Mouse (Mus musculus) MEL (cell line): ENCODE measurements around the gene Sccpdh. TPM values are rescaled to one million over a fixed set of nuclear protein-coding genes. Genes with fewer than 3 reads are reported as not detected.

ENCODE experiments used
- DNase-seq: peaks from one replicate; pipeline ENCODE4 v3.0.0; 2011; ENCODE audit warnings: low read depth, low spot score
- H3K27ac ChIP-seq: 2 replicates; pipeline ENCODE4 v1.5.1; 2012; ENCODE audit warnings: low read depth, mild to moderate bottlenecking, control low read depth, low read length, moderate library complexity; ENCODE audit not compliant: control insufficient read depth
- H3K27me3 ChIP-seq, 2 experiments: fragments of 150-350 bp in 1 of 2; sonication (generic) in 1 of 2; 2 replicates each; pipeline ENCODE4 v1.6.1; 2012; ENCODE audit warnings: low read length in 2 of 2, mild to moderate bottlenecking in 2 of 2, improper control_type of control experiment in 1 of 2, moderate library complexity in 1 of 2; ENCODE audit not compliant: insufficient read depth in 2 of 2, control insufficient read depth in 1 of 2
- H3K36me3 ChIP-seq, 2 experiments: 2 replicates each; pipeline ENCODE4 v1.6.1; 2012 to 2014; ENCODE audit warnings: low read length in 2 of 2, improper control_type of control experiment in 1 of 2, inconsistent platforms in 1 of 2, mild to moderate bottlenecking in 1 of 2; ENCODE audit not compliant: insufficient read depth in 2 of 2, control insufficient read depth in 1 of 2
- H3K4me1 ChIP-seq, 2 experiments: fragments of 150-350 bp in 1 of 2; sonication (generic) in 1 of 2; 2 replicates each; pipeline ENCODE4 v1.6.1; 2012; ENCODE audit warnings: low read length in 2 of 2, improper control_type of control experiment in 1 of 2, mild to moderate bottlenecking in 1 of 2; ENCODE audit not compliant: insufficient read depth in 2 of 2, control insufficient read depth in 1 of 2
- H3K4me3 ChIP-seq, 2 experiments: fragments of 150-350 bp in 1 of 2; sonication (generic) in 1 of 2; 2 replicates each; pipeline ENCODE4 v1.5.1; 2012; ENCODE audit warnings: low read depth in 2 of 2, low read length in 2 of 2, mild to moderate bottlenecking in 2 of 2, moderate library complexity in 2 of 2, control low read depth in 1 of 2, improper control_type of control experiment in 1 of 2; ENCODE audit not compliant: control insufficient read depth in 1 of 2, insufficient read depth in 1 of 2
- H3K79me2 ChIP-seq: 2 replicates; pipeline ENCODE4 v1.6.1; 2012; ENCODE audit warnings: mild to moderate bottlenecking, low read length, moderate library complexity; ENCODE audit not compliant: control insufficient read depth, poor library complexity, insufficient read depth
- H3K9ac ChIP-seq: 2 replicates; pipeline ENCODE4 v1.6.1; 2012; ENCODE audit warnings: low read depth, mild to moderate bottlenecking, control low read depth, low read length, moderate library complexity; ENCODE audit not compliant: control insufficient read depth, poor library complexity, severe bottlenecking
- H3K9me3 ChIP-seq: fragments of 150-350 bp; sonication (generic); replicated peaks from 2 replicates; pipeline ENCODE4 v1.6.1; 2012; ENCODE audit warnings: mild to moderate bottlenecking, low read length, improper control_type of control experiment, moderate library complexity; ENCODE audit not compliant: insufficient read depth
- CHD2 ChIP-seq: IDR thresholded peaks from 2 replicates; pipeline ENCODE4 v1.6.1; 2011; ENCODE audit warnings: low read length, improper control_type of control experiment
- CTCF ChIP-seq, 3 experiments: IDR thresholded peaks in 2 of 3; conservative IDR thresholded peaks in 1 of 3; 2 replicates each; pipeline ENCODE4 v1.5.1; 2011 to 2012; ENCODE audit warnings: low read length in 3 of 3, low read depth in 2 of 3, mild to moderate bottlenecking in 2 of 3, improper control_type of control experiment in 1 of 3, inconsistent platforms in 1 of 3, mixed read lengths in 1 of 3, moderate library complexity in 1 of 3; ENCODE audit not compliant: control insufficient read depth in 1 of 3, insufficient read depth in 1 of 3, poor library complexity in 1 of 3, severe bottlenecking in 1 of 3
- EP300 ChIP-seq, 2 experiments: IDR thresholded peaks; 2 replicates each; pipeline ENCODE4 v1.6.1; 2011; ENCODE audit warnings: improper control_type of control experiment in 2 of 2, low read length in 2 of 2, low read depth in 1 of 2, mild to moderate bottlenecking in 1 of 2
- ETS1 ChIP-seq: IDR thresholded peaks from 2 replicates; pipeline ENCODE4 v1.6.1; 2012; ENCODE audit warnings: low read depth, mild to moderate bottlenecking, inconsistent platforms, low read length, improper control_type of control experiment, moderate library complexity
- GATA1 ChIP-seq: IDR thresholded peaks from 2 replicates; pipeline ENCODE4 v1.6.1; 2011; ENCODE audit warnings: low read depth, low read length, improper control_type of control experiment
- HCFC1 ChIP-seq: IDR thresholded peaks from 2 replicates; pipeline ENCODE4 v1.6.1; 2012; ENCODE audit warnings: low read depth, mild to moderate bottlenecking, inconsistent platforms, low read length, improper control_type of control experiment, moderate library complexity
- KAT2A ChIP-seq: conservative IDR thresholded peaks from 2 replicates; pipeline ENCODE4 v1.6.1; 2012; ENCODE audit warnings: low read depth, low read length, improper control_type of control experiment, inconsistent platforms
- MAFK ChIP-seq: IDR thresholded peaks from 2 replicates; pipeline ENCODE4 v1.6.1; 2011; ENCODE audit warnings: low read depth, mild to moderate bottlenecking, low read length, improper control_type of control experiment, borderline replicate concordance
- MAX ChIP-seq: IDR thresholded peaks from 2 replicates; pipeline ENCODE4 v1.6.1; 2011; ENCODE audit warnings: low read length, improper control_type of control experiment
- MAZ ChIP-seq: IDR thresholded peaks from 2 replicates; pipeline ENCODE4 v1.6.1; 2012; ENCODE audit warnings: low read depth, mild to moderate bottlenecking, inconsistent platforms, low read length, improper control_type of control experiment
- MEF2A ChIP-seq: IDR thresholded peaks from 2 replicates; pipeline ENCODE4 v1.6.1; 2014; ENCODE audit warnings: low read depth, mild to moderate bottlenecking, inconsistent platforms, low read length, improper control_type of control experiment; ENCODE audit not compliant: poor library complexity, insufficient replicate concordance, severe bottlenecking; ENCODE audit errors: extremely low read depth
- NRF1 ChIP-seq: IDR thresholded peaks from 2 replicates; pipeline ENCODE4 v1.6.1; 2014; ENCODE audit warnings: low read depth, mild to moderate bottlenecking, inconsistent platforms, low read length, improper control_type of control experiment, moderate library complexity; ENCODE audit not compliant: poor library complexity, insufficient read depth, severe bottlenecking
- POLR2A ChIP-seq, 2 experiments: IDR thresholded peaks; 2 replicates each; pipeline ENCODE4 v1.6.1; 2011 to 2012; ENCODE audit warnings: low read length in 2 of 2, mild to moderate bottlenecking in 2 of 2, control low read depth in 1 of 2, improper control_type of control experiment in 1 of 2, low read depth in 1 of 2, moderate library complexity in 1 of 2; ENCODE audit not compliant: control insufficient read depth in 1 of 2, insufficient read depth in 1 of 2, poor library complexity in 1 of 2
- POLR2AphosphoS2 ChIP-seq: IDR thresholded peaks from 2 replicates; pipeline ENCODE4 v1.6.1; 2011; ENCODE audit warnings: low read length, improper control_type of control experiment
- POLR2AphosphoS5 ChIP-seq: IDR thresholded peaks from 2 replicates; pipeline ENCODE4 v1.6.1; 2012; ENCODE audit warnings: low read depth, borderline replicate concordance, mild to moderate bottlenecking, inconsistent platforms, low read length, moderate library complexity, mixed read lengths
- SIN3A ChIP-seq: IDR thresholded peaks from 2 replicates; pipeline ENCODE4 v1.6.1; 2012; ENCODE audit warnings: low read length, improper control_type of control experiment, inconsistent platforms
- SMC3 ChIP-seq: IDR thresholded peaks from 2 replicates; pipeline ENCODE4 v1.6.1; 2011; ENCODE audit warnings: low read depth, low read length, improper control_type of control experiment
- TAL1 ChIP-seq: IDR thresholded peaks from 2 replicates; pipeline ENCODE4 v1.6.1; 2012; ENCODE audit warnings: mild to moderate bottlenecking, inconsistent platforms, low read length, moderate library complexity, mixed read lengths
- TBP ChIP-seq: IDR thresholded peaks from 2 replicates; pipeline ENCODE4 v1.8.0; 2011; ENCODE audit warnings: low read depth, low read length, improper control_type of control experiment
- TCF12 ChIP-seq: IDR thresholded peaks from 2 replicates; pipeline ENCODE4 v1.6.1; 2014; ENCODE audit warnings: low read depth, mild to moderate bottlenecking, inconsistent platforms, low read length, improper control_type of control experiment, moderate library complexity
- UBTF ChIP-seq: IDR thresholded peaks from 2 replicates; pipeline ENCODE4 v1.6.1; 2012; ENCODE audit warnings: low read depth, mild to moderate bottlenecking, inconsistent platforms, low read length, improper control_type of control experiment, moderate library complexity, borderline replicate concordance; ENCODE audit not compliant: insufficient read depth
- USF1 ChIP-seq: IDR thresholded peaks from 2 replicates; pipeline ENCODE4 v1.6.1; 2014; ENCODE audit warnings: low read depth, mild to moderate bottlenecking, inconsistent platforms, low read length, improper control_type of control experiment, moderate library complexity
- USF2 ChIP-seq, 2 experiments: IDR thresholded peaks; 2 replicates each; pipeline ENCODE4 v1.6.1; 2011 to 2012; ENCODE audit warnings: improper control_type of control experiment in 2 of 2, low read length in 2 of 2, borderline replicate concordance in 1 of 2, inconsistent platforms in 1 of 2, low read depth in 1 of 2, mild to moderate bottlenecking in 1 of 2; ENCODE audit not compliant: insufficient read depth in 1 of 2
- ZNF384 ChIP-seq: IDR thresholded peaks from 2 replicates; pipeline ENCODE4 v1.6.1; 2012; ENCODE audit warnings: low read depth, mild to moderate bottlenecking, inconsistent platforms, low read length, improper control_type of control experiment
- polyA plus RNA-seq, 2 experiments: library from polyadenylated mRNA; stranded (reverse) in 1 of 2; unstranded in 1 of 2; fragments of >175 nt in 1 of 2; fragments of >200 nt in 1 of 2; gene quantifications; 2 replicates each; pipeline versions ENCODE4 v1.2.1 to v1.2.4; 2012; ENCODE audit warnings: low replicate concordance in 2 of 2, low read depth in 1 of 2; ENCODE audit not compliant: insufficient read length in 2 of 2, insufficient read depth in 1 of 2, missing spikeins in 1 of 2
- total RNA-seq: library from RNA; depleted of rRNA; stranded (reverse); fragments of 300-350 nt; gene quantifications from 2 replicates; pipeline ENCODE4 v1.2.3, GENCODE M21; 2012

Sccpdh gene
- total and polyA plus RNA-seq, 3 experiments: 18.5 to 18.7 TPM; not detected in 1

- no peak for DNase-seq
- no peaks in the 10 kb centered on the region for H3K9me3 ChIP-seq
- TF ChIP-seq POLR2AphosphoS2 (no peak), UBTF (no peak), GATA1 (no peak), MEF2A (no peak), CHD2 (no peak), POLR2AphosphoS5 (no peak), NRF1 (no peak), MAX (no peak), SMC3 (no peak), HCFC1 (no peak), USF1 (no peak), MAZ (no peak), ZNF384 (no peak)
- H3K9ac ChIP-seq: no peak overlapping the region
- H3K27me3 ChIP-seq: no peaks in the 10 kb centered on the region
- H3K36me3 ChIP-seq: peaks cover 0 to 5% of the 10 kb centered on the region in 2 experiments; a peak in 2 of 4 replicates
- no peak overlapping the region for H3K27ac ChIP-seq
- no peaks in the 10 kb centered on the region for H3K79me2 ChIP-seq
- H3K4me3 ChIP-seq: no peak overlapping the region
- H3K4me1 ChIP-seq: peaks cover 0 to 19% of the 10 kb centered on the region in 2 experiments; a peak in 2 of 4 replicates
These were observed 16.8 kb upstream of the Sccpdh start for GRCm38 (mm10) chr1:179651224-179651623.

DNA sequence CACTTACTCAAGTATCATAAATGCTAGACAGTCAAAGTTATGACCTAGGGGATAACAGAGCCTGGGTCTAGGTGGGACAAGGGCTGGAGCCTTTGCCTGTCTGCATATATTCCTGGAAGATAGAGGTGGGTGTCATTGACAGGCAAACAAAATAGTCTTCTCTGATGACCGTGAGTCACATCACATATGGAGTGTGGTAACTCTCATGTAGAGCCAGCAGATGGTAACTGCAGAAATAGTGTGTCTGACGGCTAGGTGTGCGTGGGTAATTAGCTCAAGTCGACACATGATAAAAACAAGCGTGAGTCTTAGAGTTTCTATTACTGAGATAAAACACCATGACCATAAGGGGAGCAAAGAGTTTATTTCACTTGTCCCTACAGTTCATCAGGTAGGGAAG, 4.9 kb upstream of the Sccpdh start:
- H3K4me1 ChIP-seq: no peaks in the 10 kb centered on the region; a peak in 1 of 4 replicates
- no peak overlapping the region for H3K4me3 ChIP-seq
- no peaks in the 10 kb centered on the region; a peak in 1 of 4 replicates for H3K36me3 ChIP-seq
- H3K27ac ChIP-seq: no peak overlapping the region
- H3K79me2 ChIP-seq: no peaks in the 10 kb centered on the region; the same call in 1 of the 2 replicates
- no peak for TF ChIP-seq SIN3A
- no peak for TF ChIP-seq EP300 (IDR thresholded peaks at IDR 0.05; ENCODE audit: low read depth in 1 of 2, low read length in 2 of 2)
- no peak for TF ChIP-seq MAZ
- TF ChIP-seq ZNF384: no peak
- TF ChIP-seq TBP: no peak
- TF ChIP-seq USF2 (IDR thresholded peaks at IDR 0.05; ENCODE audit: borderline replicate concordance in 1 of 2, insufficient read depth in 1 of 2, low read depth in 1 of 2, low read length in 2 of 2): no peak
- TF ChIP-seq TAL1: no peak
- no peak for TF ChIP-seq POLR2A (IDR thresholded peaks at IDR 0.05; ENCODE audit: control insufficient read depth in 1 of 2, insufficient read depth in 1 of 2, low read depth in 1 of 2, low read length in 2 of 2, poor library complexity in 1 of 2)
- no peak for TF ChIP-seq CTCF (IDR thresholded peaks at IDR 0.05 in 2 of 3, conservative IDR thresholded peaks at IDR 0.05 in 1 of 3; ENCODE audit: control insufficient read depth in 1 of 3, insufficient read depth in 1 of 3, low read depth in 2 of 3, low read length in 3 of 3, poor library complexity in 1 of 3, severe bottlenecking in 1 of 3)
- TF ChIP-seq ETS1: no peak
- TF ChIP-seq TCF12: no peak
- TF ChIP-seq UBTF: no peak
- no peak for TF ChIP-seq MAFK
- TF ChIP-seq KAT2A: no peak
- TF ChIP-seq GATA1: no peak
- TF ChIP-seq, all 39 proteins: peak for 0
- H3K27me3 ChIP-seq: no peaks in the 10 kb centered on the region
- no peak overlapping the region for H3K9ac ChIP-seq
- no peak for DNase-seq
- no peaks in the 10 kb centered on the region for H3K9me3 ChIP-seq
